Mouse (Mus musculus): ENCODE measurements at regions not wholly inside any gene's neighbourhood (a gene's known extent, or its start where the extent isn't known, plus 50 kb on each side); places are given as distances from the start of the nearest gene placed in this dataset.

GRCm38 (mm10) chr13:29136231-29136630 lies 182.7 kb upstream of the Sox4 start:
- Histone ChIP-seq H3K36me3 (ENCODE audit: control insufficient read depth, insufficient read depth, low read length) (no peaks in the 10 kb centered on the region), H3K27me3 (ENCODE audit: control insufficient read depth, insufficient read depth, low read length) (no peaks in the 10 kb centered on the region), H3K9me3 (ENCODE audit: control insufficient read depth, low read length) (0 out of 2 replicates have a peak, but pooled peaks cover 5% of the 10 kb centered on the region), H3K4me1 (ENCODE audit: control insufficient read depth, insufficient read depth, low read length) (no peaks in the 10 kb centered on the region), H3K27ac (replicated peaks; ENCODE audit: low read depth, low read length) (no peak overlapping the region), H3K4me3 (replicated peaks; ENCODE audit: low read length) (no peak overlapping the region), H3K9ac (ENCODE audit: low read depth, low read length, severe bottlenecking) (no peak overlapping the region), H3K4me2 (replicated peaks; ENCODE audit: low read depth, low read length, severe bottlenecking) (no peak overlapping the region)
- 86% methylated on average over 2 of the region's 2 CpGs for WGBS
- no peak for DNase-seq (ENCODE audit: low spot score)
- no peak for ATAC-seq (ENCODE audit: low FRiP score, low read depth)
- TF ChIP-seq POLR2A (IDR thresholded peaks at IDR 0.05; ENCODE audit: borderline replicate concordance, extremely low read depth, insufficient read depth, insufficient read length): no peak

DNA sequence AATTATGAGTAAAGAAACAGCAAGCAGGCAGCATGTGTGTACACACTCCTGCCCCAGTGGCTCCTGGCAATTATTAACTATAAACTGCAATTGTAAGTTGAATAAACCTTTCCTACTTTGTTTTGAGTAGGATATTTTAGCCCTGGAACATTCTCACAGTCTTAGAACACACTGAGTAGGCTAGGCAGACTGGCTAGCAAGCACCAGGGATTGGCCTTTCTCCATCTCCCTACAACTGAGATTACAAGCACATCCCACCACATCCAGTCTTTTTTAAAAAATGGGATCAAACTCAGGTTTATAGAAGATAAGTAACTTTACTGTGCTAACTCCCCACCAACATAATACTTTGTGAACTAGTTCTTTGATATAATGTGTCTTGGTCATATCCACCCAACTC lies 174.0 kb upstream of the Sox4 start:
- no peak overlapping the region for H3K9ac ChIP-seq (ENCODE audit: low read depth, low read length, severe bottlenecking)
- H3K27me3 ChIP-seq (ENCODE audit: control insufficient read depth, insufficient read depth, low read length): no peaks in the 10 kb centered on the region
- H3K4me3 ChIP-seq (replicated peaks; ENCODE audit: low read length): no peak overlapping the region
- H3K27ac ChIP-seq (replicated peaks; ENCODE audit: low read depth, low read length): no peak overlapping the region
- no peaks in the 10 kb centered on the region for H3K4me1 ChIP-seq (ENCODE audit: control insufficient read depth, insufficient read depth, low read length)
- H3K36me3 ChIP-seq (ENCODE audit: control insufficient read depth, insufficient read depth, low read length): no peaks in the 10 kb centered on the region
- ATAC-seq (ENCODE audit: low FRiP score, low read depth) (no peak), DNase-seq (ENCODE audit: low spot score) (no peak)
- no peak for TF ChIP-seq POLR2A (IDR thresholded peaks at IDR 0.05; ENCODE audit: borderline replicate concordance, extremely low read depth, insufficient read depth, insufficient read length)
- H3K9me3 ChIP-seq (ENCODE audit: control insufficient read depth, low read length): no peaks in the 10 kb centered on the region
- no peak overlapping the region for H3K4me2 ChIP-seq (replicated peaks; ENCODE audit: low read depth, low read length, severe bottlenecking)

GRCm38 (mm10) chr13:29123477-29123876 lies 170.0 kb upstream of the Sox4 start:
- H3K36me3 ChIP-seq (ENCODE audit: control insufficient read depth, insufficient read depth, low read length): no peaks in the 10 kb centered on the region
- ATAC-seq (ENCODE audit: low FRiP score, low read depth): no peak
- no peaks in the 10 kb centered on the region for H3K27me3 ChIP-seq (ENCODE audit: control insufficient read depth, insufficient read depth, low read length)
- 84% methylated on average over 7 of the region's 7 CpGs for WGBS
- no peak overlapping the region for H3K4me3 ChIP-seq (replicated peaks; ENCODE audit: low read length)
- no peak overlapping the region for H3K27ac ChIP-seq (replicated peaks; ENCODE audit: low read depth, low read length)
- H3K4me2 ChIP-seq (replicated peaks; ENCODE audit: low read depth, low read length, severe bottlenecking): no peak overlapping the region
- H3K9me3 ChIP-seq (ENCODE audit: control insufficient read depth, low read length): no peaks in the 10 kb centered on the region
- H3K9ac ChIP-seq (ENCODE audit: low read depth, low read length, severe bottlenecking): no peak overlapping the region
- H3K4me1 ChIP-seq (ENCODE audit: control insufficient read depth, insufficient read depth, low read length): no peaks in the 10 kb centered on the region
- TF ChIP-seq POLR2A (IDR thresholded peaks at IDR 0.05; ENCODE audit: borderline replicate concordance, extremely low read depth, insufficient read depth, insufficient read length): no peak
- DNase-seq (ENCODE audit: low spot score): no peak

DNA sequence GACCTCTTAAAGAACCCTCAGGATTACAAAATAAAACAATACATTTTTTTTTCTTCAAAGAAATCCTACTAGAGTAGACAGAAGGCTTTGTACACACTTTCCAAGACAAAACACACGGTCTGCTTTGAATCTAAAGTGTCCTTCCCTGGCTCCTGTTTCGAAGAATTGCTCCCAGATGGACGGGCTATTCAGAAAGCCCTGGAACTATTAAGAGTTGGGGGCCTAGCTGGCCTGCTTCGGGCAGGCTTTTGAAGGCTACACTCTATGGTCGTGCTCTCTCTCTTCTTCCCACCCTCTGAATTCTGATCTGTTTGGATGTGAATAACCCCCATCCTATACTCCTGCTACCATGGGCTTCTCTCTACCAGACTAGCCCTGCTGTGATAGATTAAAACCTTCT lies 167.6 kb upstream of the Sox4 start:
- DNase-seq (ENCODE audit: low spot score): no peak
- Histone ChIP-seq H3K36me3 (ENCODE audit: control insufficient read depth, insufficient read depth, low read length) (no peaks in the 10 kb centered on the region), H3K27me3 (ENCODE audit: control insufficient read depth, insufficient read depth, low read length) (no peaks in the 10 kb centered on the region), H3K9me3 (ENCODE audit: control insufficient read depth, low read length) (no peaks in the 10 kb centered on the region), H3K4me3 (replicated peaks; ENCODE audit: low read length) (no peak overlapping the region), H3K4me1 (ENCODE audit: control insufficient read depth, insufficient read depth, low read length) (no peaks in the 10 kb centered on the region), H3K4me2 (replicated peaks; ENCODE audit: low read depth, low read length, severe bottlenecking) (no peak overlapping the region), H3K9ac (ENCODE audit: low read depth, low read length, severe bottlenecking) (no peak overlapping the region), H3K27ac (replicated peaks; ENCODE audit: low read depth, low read length) (no peak overlapping the region)
- 73% methylated on average over 5 of the region's 5 CpGs for WGBS
- no peak for ATAC-seq (ENCODE audit: low FRiP score, low read depth)
- no peak for TF ChIP-seq POLR2A (IDR thresholded peaks at IDR 0.05; ENCODE audit: borderline replicate concordance, extremely low read depth, insufficient read depth, insufficient read length)

GRCm38 (mm10) chr13:29119357-29119756 lies 165.8 kb upstream of the Sox4 start:
- no peak for TF ChIP-seq POLR2A (IDR thresholded peaks at IDR 0.05; ENCODE audit: borderline replicate concordance, extremely low read depth, insufficient read depth, insufficient read length)
- no peak overlapping the region for H3K4me2 ChIP-seq (replicated peaks; ENCODE audit: low read depth, low read length, severe bottlenecking)
- no peak overlapping the region for H3K9ac ChIP-seq (ENCODE audit: low read depth, low read length, severe bottlenecking)
- no peak for ATAC-seq (ENCODE audit: low FRiP score, low read depth)
- no peaks in the 10 kb centered on the region for H3K36me3 ChIP-seq (ENCODE audit: control insufficient read depth, insufficient read depth, low read length)
- H3K27me3 ChIP-seq (ENCODE audit: control insufficient read depth, insufficient read depth, low read length): no peaks in the 10 kb centered on the region
- H3K27ac ChIP-seq (replicated peaks; ENCODE audit: low read depth, low read length): no peak overlapping the region
- no peaks in the 10 kb centered on the region for H3K4me1 ChIP-seq (ENCODE audit: control insufficient read depth, insufficient read depth, low read length)
- H3K4me3 ChIP-seq (replicated peaks; ENCODE audit: low read length): no peak overlapping the region
- DNase-seq (ENCODE audit: low spot score): no peak
- 88% methylated on average over 1 of the region's 1 CpGs for whole genome bisulfite sequencing
- no peaks in the 10 kb centered on the region for H3K9me3 ChIP-seq (ENCODE audit: control insufficient read depth, low read length)

- no peak for DNase-seq (ENCODE audit: low spot score)
- Histone ChIP-seq H3K9me3 (ENCODE audit: control insufficient read depth, low read length) (peaks cover 3% of the 10 kb centered on the region; the same call in 1 of the 2 replicates), H3K4me1 (ENCODE audit: control insufficient read depth, insufficient read depth, low read length) (no peaks in the 10 kb centered on the region), H3K36me3 (ENCODE audit: control insufficient read depth, insufficient read depth, low read length) (no peaks in the 10 kb centered on the region), H3K27me3 (ENCODE audit: control insufficient read depth, insufficient read depth, low read length) (no peaks in the 10 kb centered on the region), H3K27ac (replicated peaks; ENCODE audit: low read depth, low read length) (no peak overlapping the region), H3K4me2 (replicated peaks; ENCODE audit: low read depth, low read length, severe bottlenecking) (no peak overlapping the region), H3K4me3 (replicated peaks; ENCODE audit: low read length) (no peak overlapping the region), H3K9ac (ENCODE audit: low read depth, low read length, severe bottlenecking) (no peak overlapping the region)
- WGBS: 91% methylated on average over 3 of the region's 3 CpGs
- ATAC-seq (ENCODE audit: low FRiP score, low read depth): no peak
- TF ChIP-seq POLR2A (IDR thresholded peaks at IDR 0.05; ENCODE audit: borderline replicate concordance, extremely low read depth, insufficient read depth, insufficient read length): no peak
Measured at GRCm38 (mm10) chr13:29114998-29115495, 161.5 kb upstream of the Sox4 start.

All from limb, embryonic 14.5 days (tissue).